Mouse (Mus musculus) intestine, postnatal 0 days (tissue): ENCODE results near the gene Wfs1. TPM values are rescaled to one million over a fixed set of nuclear protein-coding genes. Genes with fewer than 3 reads are reported as not detected.

Experiments
- ATAC-seq: fragments of 200-750 bp; cut with Nextera tagmentation; 2 replicates; pipeline ENCODE4 v1.8.0; 2017; ENCODE audit warnings: mild to moderate bottlenecking, moderate TSS enrichment, moderate library complexity
- H3K27ac ChIP-seq: fragments of 300-500 bp; sonication (generic); 2 replicates; pipeline ENCODE4 v1.5.1; 2014; ENCODE audit warnings: mild to moderate bottlenecking, low read depth, low read length, moderate library complexity
- H3K27me3 ChIP-seq: fragments of 300-500 bp; sonication (generic); replicated peaks from 2 replicates; pipeline ENCODE4 v1.6.1; 2014; ENCODE audit warnings: low read length, mixed read lengths; ENCODE audit not compliant: control insufficient read depth, insufficient read depth
- H3K36me3 ChIP-seq: fragments of 300-500 bp; sonication (generic); 2 replicates; pipeline ENCODE4 v1.6.1; 2014; ENCODE audit warnings: mild to moderate bottlenecking, moderate library complexity; ENCODE audit not compliant: control insufficient read depth, insufficient read depth
- H3K4me1 ChIP-seq: fragments of 300-500 bp; sonication (generic); replicated peaks from 2 replicates; pipeline ENCODE4 v1.6.1; 2014; ENCODE audit warnings: antibody characterized with exemption, low read length, mixed read lengths; ENCODE audit not compliant: control insufficient read depth, insufficient read depth
- H3K4me2 ChIP-seq: fragments of 300-500 bp; sonication (generic); replicated peaks from 2 replicates; pipeline ENCODE4 v1.6.1; 2014; ENCODE audit warnings: low read depth, mild to moderate bottlenecking, moderate library complexity
- H3K4me3 ChIP-seq: fragments of 300-500 bp; sonication (generic); 2 replicates; pipeline ENCODE4 v1.5.1; 2014; ENCODE audit warnings: low read depth, low read length
- H3K9ac ChIP-seq: fragments of 300-500 bp; sonication (generic); 2 replicates; pipeline ENCODE4 v1.6.1; 2014; ENCODE audit warnings: mild to moderate bottlenecking, low read depth, low read length
- H3K9me3 ChIP-seq: fragments of 300-500 bp; sonication (generic); 2 replicates; pipeline ENCODE4 v1.6.1; 2016; ENCODE audit warnings: mixed run types; ENCODE audit not compliant: control insufficient read depth
- CTCF ChIP-seq: sonication (generic); IDR thresholded peaks from 2 replicates; pipeline ENCODE4 v1.5.1; 2016; ENCODE audit warnings: low read depth, mild to moderate bottlenecking, control low read depth, antibody characterized with exemption, moderate library complexity
- WGBS: fragments of 180-500 bp; shearing (Covaris S2); extraction: QIAGEN DNeasy Blood & Tissue Kit; methylation state at CpG from one replicate; pipeline ENCODE4 v1.1.7; 2014; 5-methylcytosine and 5-hydroxymethylcytosine counted together
- polyA plus RNA-seq: library from polyadenylated mRNA; unstranded; fragments of >200 nt; fragmentation: Nextera tagmentation; extraction: Ambion mirVana; gene quantifications from 2 replicates; pipeline ENCODE4 v1.2.1, GENCODE M21; 2015

The Wfs1 gene
- polyA plus RNA-seq, 1 experiment from 2014 or later: 12.8 TPM

- H3K4me3 ChIP-seq: no peak overlapping the region
- ATAC-seq: no peak
- TF ChIP-seq CTCF: no peak
- no peak overlapping the region for H3K9ac ChIP-seq
- H3K27ac ChIP-seq: no peak overlapping the region
- H3K4me1 ChIP-seq: no peaks in the 10 kb centered on the region
- H3K4me2 ChIP-seq: no peak overlapping the region
- no peaks in the 10 kb centered on the region for H3K36me3 ChIP-seq
- H3K9me3 ChIP-seq: no peaks in the 10 kb centered on the region
- WGBS: 76% methylated on average over 4 of the region's 4 CpGs
- no peaks in the 10 kb centered on the region for H3K27me3 ChIP-seq
Measured at GRCm38 (mm10) chr5:36916581-36916980, 72.4 kb downstream of the Wfs1 start.

Other genes starting within 250 kb of the Wfs1 start
- 22.0 and 22.5 TPM in 2 replicates for gene Bloc1s4, start 240.6 kb downstream of the Wfs1 start, polyA plus RNA-seq
- gene Mrfap1, start 192.4 kb downstream of the Wfs1 start, polyA plus RNA-seq: 379 and 386 TPM in 2 replicates
- 99.0 and 116 TPM in 2 replicates for gene Man2b2, start 158.6 kb downstream of the Wfs1 start, polyA plus RNA-seq
- gene Ppp2r2c, start 120.7 kb downstream of the Wfs1 start, polyA plus RNA-seq: 0.95 and 1.0 TPM in 2 replicates
- 0.03 TPM in 1 of 2 replicates, not detected in the other for gene Gm1043, start 96.2 kb upstream of the Wfs1 start, polyA plus RNA-seq